Mouse (Mus musculus): Measurements from ENCODE around the gene Gpr15. TPM values are rescaled to one million over a fixed set of nuclear protein-coding genes. Genes with fewer than 3 reads are reported as not detected.

Gene Gpr15
- polyA plus RNA-seq, 1 experiment from 2014 or later: 0.18 TPM

Small RNA genes lying within 50 kb of the gene (microRNA-seq; reads per million reads assigned to microRNA genes)
- not detected for gene Gm27564

Other genes with a start within 250 kb of the Gpr15 start
- gene St3gal6, start 194.8 kb downstream of the Gpr15 start, polyA plus RNA-seq (2016; fragmentation: Nextera tagmentation; extraction: Ambion mirVana): 11.4 and 12.5 TPM in 2 replicates
- not detected in 2 replicates for gene Gm813, start 102.1 kb downstream of the Gpr15 start, polyA plus RNA-seq (2016; fragmentation: Nextera tagmentation; extraction: Ambion mirVana)
- gene E330017A01Rik, start 80.3 kb downstream of the Gpr15 start, polyA plus RNA-seq (2016; fragmentation: Nextera tagmentation; extraction: Ambion mirVana): not detected in 2 replicates
- 16.6 and 17.2 TPM in 2 replicates for gene Cpox, start 48.8 kb downstream of the Gpr15 start, polyA plus RNA-seq (2016; fragmentation: Nextera tagmentation; extraction: Ambion mirVana)
- 105 and 106 TPM in 2 replicates for gene Cldnd1, start 8.8 kb upstream of the Gpr15 start, polyA plus RNA-seq (2016; fragmentation: Nextera tagmentation; extraction: Ambion mirVana)
- not detected in 2 replicates for gene Olfr172, start 44.1 kb upstream of the Gpr15 start, polyA plus RNA-seq (2016; fragmentation: Nextera tagmentation; extraction: Ambion mirVana)
- not detected in 2 replicates for gene Olfr173, start 81.2 kb upstream of the Gpr15 start, polyA plus RNA-seq (2016; fragmentation: Nextera tagmentation; extraction: Ambion mirVana)
- gene Olfr175-ps1, start 107.7 kb upstream of the Gpr15 start, polyA plus RNA-seq (2016; fragmentation: Nextera tagmentation; extraction: Ambion mirVana): not detected in 2 replicates
- gene Olfr177, start 155.7 kb upstream of the Gpr15 start, polyA plus RNA-seq (2016; fragmentation: Nextera tagmentation; extraction: Ambion mirVana): not detected in 2 replicates
- not detected in 2 replicates for gene Olfr178, start 173.0 kb upstream of the Gpr15 start, polyA plus RNA-seq (2016; fragmentation: Nextera tagmentation; extraction: Ambion mirVana)
- not detected in 2 replicates for gene Olfr181, start 209.7 kb upstream of the Gpr15 start, polyA plus RNA-seq (2016; fragmentation: Nextera tagmentation; extraction: Ambion mirVana)
- gene Olfr180, start 210.3 kb upstream of the Gpr15 start, polyA plus RNA-seq (2016; fragmentation: Nextera tagmentation; extraction: Ambion mirVana): not detected in 2 replicates